Mouse (Mus musculus): Measurements from ENCODE around the gene Il1a. TPM values are rescaled to one million over a fixed set of nuclear protein-coding genes. Genes with fewer than 3 reads are reported as not detected.
A peak's percentile ranks its signal among the peaks of the same experiment; 100 is the strongest.

The Il1a gene
- polyA plus RNA-seq, 1 experiment from 2014 or later = not detected

DNA sequence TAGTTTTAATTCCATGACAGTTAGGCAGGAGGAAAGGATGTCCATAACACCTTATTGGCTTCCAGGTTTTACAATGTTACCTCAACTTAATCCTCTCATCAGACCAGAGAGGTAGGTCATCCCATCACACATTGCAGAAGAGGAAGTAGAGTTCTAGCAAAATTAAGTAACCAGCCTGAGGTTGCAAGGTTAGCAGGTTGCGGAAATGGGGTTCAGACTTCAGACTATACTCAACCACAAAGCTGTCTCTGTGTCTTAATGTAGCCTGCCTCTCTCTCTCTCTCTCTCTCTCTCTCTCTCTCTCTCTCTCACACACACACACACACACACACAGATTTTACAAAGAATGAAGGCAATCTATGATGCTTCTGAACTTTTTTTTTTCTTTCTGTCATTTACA lies 4.2 kb upstream of the Il1a start:
- Histone ChIP-seq H3K9me3 (replicated peaks) (no peaks in the 10 kb centered on the region), H3K27me3 (replicated peaks) (no peaks in the 10 kb centered on the region), H3K4me1 (replicated peaks) (no peaks in the 10 kb centered on the region), H3K36me3 (no peaks in the 10 kb centered on the region), H3K9ac (no peak overlapping the region), H3K4me2 (no peak overlapping the region), H3K27ac (ENCODE audit: poor library complexity, severe bottlenecking) (no peak overlapping the region), H3K4me3 (no peak overlapping the region)
- ATAC-seq (ENCODE audit: insufficient number of reproducible peaks, low FRiP score) = no peak
- WGBS = 87% methylated on average over 1 of the region's 1 CpGs

DNA sequence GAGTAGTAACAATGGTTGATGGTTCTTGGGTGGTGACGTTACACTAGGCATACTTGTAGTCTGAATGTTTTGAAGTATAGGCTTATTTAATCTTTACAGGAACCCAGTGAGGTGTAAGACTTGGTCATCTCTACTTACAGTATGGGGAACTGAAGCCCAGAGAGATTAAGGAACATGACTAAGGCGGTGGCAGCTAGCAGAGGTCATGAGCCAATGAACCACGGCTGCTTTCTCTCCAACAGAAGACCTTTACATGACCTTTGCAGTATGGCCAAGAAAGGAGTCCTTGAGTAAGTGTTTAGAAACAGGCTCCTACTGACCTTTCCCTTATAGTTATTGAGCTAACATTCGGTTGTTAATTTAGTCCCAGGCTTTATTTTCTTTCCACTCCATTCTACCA lies 3.8 kb downstream of the Il1a start:
- no peak overlapping the region for H3K4me2 ChIP-seq
- H3K4me1 ChIP-seq (replicated peaks) = no peaks in the 10 kb centered on the region
- H3K4me3 ChIP-seq = no peak overlapping the region
- no peak overlapping the region for H3K9ac ChIP-seq
- 74% methylated on average over 4 of the region's 4 CpGs for WGBS
- H3K36me3 ChIP-seq = no peaks in the 10 kb centered on the region
- ATAC-seq (ENCODE audit: insufficient number of reproducible peaks, low FRiP score) = no peak
- H3K27ac ChIP-seq (ENCODE audit: poor library complexity, severe bottlenecking) = no peak overlapping the region
- no peaks in the 10 kb centered on the region for H3K9me3 ChIP-seq (replicated peaks)
- H3K27me3 ChIP-seq (replicated peaks) = no peaks in the 10 kb centered on the region

DNA sequence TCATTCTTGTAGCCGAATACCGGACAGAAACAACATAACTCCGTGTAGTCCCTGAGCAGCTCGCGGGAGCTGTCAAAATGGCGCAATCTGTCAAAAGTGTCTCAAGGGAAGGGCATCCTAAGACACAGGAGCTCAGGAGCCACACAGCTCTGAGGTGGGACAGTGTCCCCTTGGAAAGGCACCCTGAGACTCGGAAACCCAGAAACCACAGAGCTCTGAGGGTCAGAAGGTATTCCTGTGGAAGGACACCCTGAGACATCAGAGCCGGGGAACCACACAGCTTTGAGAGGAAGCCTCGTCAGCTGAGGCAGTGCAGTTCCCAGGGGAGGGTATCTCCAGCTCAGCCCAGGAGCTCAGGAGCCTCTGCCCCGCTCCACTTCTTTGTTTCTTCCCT lies 12.2 kb downstream of the Il1a start:
- H3K4me2 ChIP-seq = peak overlapping the region; percentile 86
- peaks cover 15% of the 10 kb centered on the region for H3K36me3 ChIP-seq
- H3K27ac ChIP-seq (ENCODE audit: poor library complexity, severe bottlenecking) = peak overlapping the region; percentile 89
- no peaks in the 10 kb centered on the region for H3K27me3 ChIP-seq (replicated peaks)
- no peaks in the 10 kb centered on the region for H3K9me3 ChIP-seq (replicated peaks)
- H3K4me3 ChIP-seq = peak overlapping the region; percentile 97
- H3K9ac ChIP-seq = peak overlapping the region; percentile 75
- H3K4me1 ChIP-seq (replicated peaks) = peaks cover 18% of the 10 kb centered on the region
- peak; percentile 58 for ATAC-seq (ENCODE audit: insufficient number of reproducible peaks, low FRiP score)
- WGBS = 3% methylated on average over 10 of the region's 10 CpGs

GRCm38 (mm10) chr2:129296671-129297588 lies 12.8 kb downstream of the Il1a start, which contains the start of gene Ckap2l:
Gene Ckap2l, minus strand, starts transcription at chr2:129297212.
- H3K9me3 ChIP-seq (replicated peaks) = no peaks in the 10 kb centered on the region
- H3K4me1 ChIP-seq (replicated peaks) = peaks cover 18% of the 10 kb centered on the region
- under 1% methylated on average over 50 of the region's 50 CpGs for WGBS
- no peaks in the 10 kb centered on the region for H3K27me3 ChIP-seq (replicated peaks)
- H3K4me2 ChIP-seq = peak within 1 kb of the TSS; percentile 86
- peak within 1 kb of the TSS; percentile 87 for H3K9ac ChIP-seq
- peaks cover 15% of the 10 kb centered on the region for H3K36me3 ChIP-seq
- peak; percentile 100 for ATAC-seq (ENCODE audit: insufficient number of reproducible peaks, low FRiP score)
- peak within 1 kb of the TSS; percentile 89 for H3K27ac ChIP-seq (ENCODE audit: poor library complexity, severe bottlenecking)
- peak within 1 kb of the TSS; percentile 97 for H3K4me3 ChIP-seq

GRCm38 (mm10) chr2:129296086-129296485 lies 13.7 kb downstream of the Il1a start:
- no peak for ATAC-seq (ENCODE audit: insufficient number of reproducible peaks, low FRiP score)
- Histone ChIP-seq H3K4me3 (peak overlapping the region; percentile 97), H3K27me3 (replicated peaks) (no peaks in the 10 kb centered on the region), H3K36me3 (peaks cover 18% of the 10 kb centered on the region), H3K27ac (ENCODE audit: poor library complexity, severe bottlenecking) (no peak overlapping the region), H3K4me2 (peak overlapping the region; percentile 86), H3K4me1 (replicated peaks) (peaks cover 18% of the 10 kb centered on the region), H3K9ac (peak overlapping the region; percentile 87), H3K9me3 (replicated peaks) (no peaks in the 10 kb centered on the region)
- 62% methylated on average over 5 of the region's 5 CpGs for WGBS

DNA sequence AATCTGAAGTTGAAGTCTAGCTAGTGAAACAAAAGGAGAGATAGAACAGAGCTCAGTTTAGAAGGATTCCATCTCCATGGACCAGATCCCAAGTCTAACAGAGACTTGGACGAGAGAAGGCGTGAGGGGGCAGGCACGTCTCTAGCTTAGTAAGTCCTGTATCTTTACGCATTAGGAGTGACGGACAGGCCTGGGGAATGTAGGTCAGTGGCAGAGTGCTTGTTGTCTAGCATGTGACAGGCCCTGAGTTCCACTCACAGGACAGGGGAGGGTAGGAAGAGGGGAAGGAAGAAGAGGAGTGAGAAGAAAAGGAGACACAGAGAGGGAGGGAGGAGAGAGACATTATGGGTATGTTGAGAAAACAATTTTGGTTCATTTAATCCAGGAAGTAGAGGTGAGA lies 14.7 kb downstream of the Il1a start:
- no peak for ATAC-seq (ENCODE audit: insufficient number of reproducible peaks, low FRiP score)
- H3K27me3 ChIP-seq (replicated peaks) = no peaks in the 10 kb centered on the region
- peak overlapping the region; percentile 86 for H3K4me2 ChIP-seq
- H3K36me3 ChIP-seq = peaks cover 23% of the 10 kb centered on the region
- H3K27ac ChIP-seq (ENCODE audit: poor library complexity, severe bottlenecking) = no peak overlapping the region
- H3K4me3 ChIP-seq = no peak overlapping the region
- WGBS = 80% methylated on average over 5 of the region's 5 CpGs
- H3K4me1 ChIP-seq (replicated peaks) = peaks cover 18% of the 10 kb centered on the region
- H3K9ac ChIP-seq = peak overlapping the region; percentile 41; the same call in 1 of the 2 replicates
- no peaks in the 10 kb centered on the region for H3K9me3 ChIP-seq (replicated peaks)

- no peak overlapping the region for H3K4me3 ChIP-seq
- no peak overlapping the region for H3K27ac ChIP-seq (ENCODE audit: poor library complexity, severe bottlenecking)
- no peaks in the 10 kb centered on the region for H3K4me1 ChIP-seq (replicated peaks)
- no peaks in the 10 kb centered on the region for H3K9me3 ChIP-seq (replicated peaks)
- no peak for ATAC-seq (ENCODE audit: insufficient number of reproducible peaks, low FRiP score)
- H3K36me3 ChIP-seq = peaks cover 75% of the 10 kb centered on the region
- H3K9ac ChIP-seq = no peak overlapping the region
- no peak overlapping the region for H3K4me2 ChIP-seq
- H3K27me3 ChIP-seq (replicated peaks) = no peaks in the 10 kb centered on the region
- WGBS = 90% methylated on average over 5 of the region's 5 CpGs
These were observed 35.9 kb downstream of the Il1a start for GRCm38 (mm10) chr2:129273823-129274222.

GRCm38 (mm10) chr2:129270621-129271020 lies 39.2 kb downstream of the Il1a start:
- WGBS = 86% methylated on average over 9 of the region's 9 CpGs
- no peak overlapping the region for H3K4me3 ChIP-seq
- no peaks in the 10 kb centered on the region for H3K4me1 ChIP-seq (replicated peaks)
- peaks cover 86% of the 10 kb centered on the region for H3K36me3 ChIP-seq
- no peak for ATAC-seq (ENCODE audit: insufficient number of reproducible peaks, low FRiP score)
- H3K27ac ChIP-seq (ENCODE audit: poor library complexity, severe bottlenecking) = no peak overlapping the region
- no peak overlapping the region for H3K9ac ChIP-seq
- no peak overlapping the region for H3K4me2 ChIP-seq
- no peaks in the 10 kb centered on the region for H3K27me3 ChIP-seq (replicated peaks)
- H3K9me3 ChIP-seq (replicated peaks) = peaks cover 3% of the 10 kb centered on the region; the same call in 1 of the 2 replicates

DNA sequence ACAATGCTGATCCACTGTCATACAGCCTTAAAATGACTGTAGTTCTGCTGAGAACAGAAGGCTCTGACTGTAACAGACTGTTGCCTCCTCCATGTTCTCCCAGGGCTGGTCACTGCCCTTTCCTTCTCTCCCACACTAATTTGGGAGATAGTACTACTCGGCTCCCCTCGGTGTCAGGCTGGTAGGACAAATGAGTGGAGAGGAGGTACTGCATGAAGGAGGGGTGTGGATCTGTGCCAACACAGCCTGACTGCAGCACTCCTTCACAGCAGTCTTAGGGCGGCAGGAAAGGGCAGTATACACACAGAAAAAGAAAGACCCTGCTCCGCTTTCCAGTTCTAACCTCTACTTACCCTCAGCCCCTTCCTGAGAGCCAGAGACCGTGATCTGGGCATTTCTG lies 39.8 kb downstream of the Il1a start:
- Histone ChIP-seq H3K36me3 (peaks cover 81% of the 10 kb centered on the region), H3K4me1 (replicated peaks) (no peaks in the 10 kb centered on the region), H3K4me3 (no peak overlapping the region), H3K4me2 (no peak overlapping the region), H3K9ac (no peak overlapping the region), H3K27me3 (replicated peaks) (no peaks in the 10 kb centered on the region), H3K27ac (ENCODE audit: poor library complexity, severe bottlenecking) (no peak overlapping the region), H3K9me3 (replicated peaks) (peaks cover 3% of the 10 kb centered on the region; the same call in 1 of the 2 replicates)
- 87% methylated on average over 5 of the region's 5 CpGs for WGBS
- no peak for ATAC-seq (ENCODE audit: insufficient number of reproducible peaks, low FRiP score)

DNA sequence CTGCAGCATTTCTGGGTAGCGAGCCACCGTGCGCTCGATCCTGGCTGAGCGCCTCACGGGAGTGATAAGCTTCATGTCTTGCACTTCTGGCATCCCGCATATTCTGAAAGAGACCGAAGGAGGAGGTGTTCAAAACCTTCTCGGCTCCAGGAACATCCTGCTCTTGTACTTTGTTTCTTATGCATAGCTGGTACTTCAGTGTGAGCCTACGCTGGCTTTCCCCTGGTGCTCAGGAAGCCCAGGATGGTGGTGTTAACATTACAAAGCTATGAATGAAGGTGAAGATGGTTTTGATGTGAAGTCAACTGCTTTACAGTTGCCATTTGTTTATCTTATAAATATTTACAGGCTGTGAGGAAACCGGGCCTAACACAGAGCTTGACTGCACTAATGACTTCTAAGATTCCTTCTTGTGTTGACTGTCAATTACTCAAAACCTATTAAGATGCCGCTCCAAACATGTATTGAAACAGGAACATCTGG lies 40.6 kb downstream of the Il1a start:
- WGBS = 89% methylated on average over 12 of the region's 12 CpGs
- no peak for ATAC-seq (ENCODE audit: insufficient number of reproducible peaks, low FRiP score)
- H3K36me3 ChIP-seq = peaks cover 76% of the 10 kb centered on the region
- no peaks in the 10 kb centered on the region for H3K4me1 ChIP-seq (replicated peaks)
- H3K4me2 ChIP-seq = no peak overlapping the region
- H3K9ac ChIP-seq = no peak overlapping the region
- no peak overlapping the region for H3K4me3 ChIP-seq
- no peaks in the 10 kb centered on the region for H3K27me3 ChIP-seq (replicated peaks)
- H3K27ac ChIP-seq (ENCODE audit: poor library complexity, severe bottlenecking) = no peak overlapping the region
- H3K9me3 ChIP-seq (replicated peaks) = peaks cover 3% of the 10 kb centered on the region; the same call in 1 of the 2 replicates

- Histone ChIP-seq H3K4me2 (no peak overlapping the region), H3K36me3 (peaks cover 63% of the 10 kb centered on the region)
- no peak for ATAC-seq (ENCODE audit: insufficient number of reproducible peaks, low FRiP score)
These were observed 42.0 kb downstream of the Il1a start for GRCm38 (mm10) chr2:129267738-129268137.

More at GRCm38 (mm10) chr2:129267738-129268137, 42.0 kb downstream of the Il1a start:
- no peaks in the 10 kb centered on the region for H3K27me3 ChIP-seq (replicated peaks)
- H3K9me3 ChIP-seq (replicated peaks) = peaks cover 3% of the 10 kb centered on the region; the same call in 1 of the 2 replicates
- H3K4me1 ChIP-seq (replicated peaks) = no peaks in the 10 kb centered on the region
- no peak overlapping the region for H3K9ac ChIP-seq
- H3K4me3 ChIP-seq = no peak overlapping the region
- H3K27ac ChIP-seq (ENCODE audit: poor library complexity, severe bottlenecking) = no peak overlapping the region
- WGBS = 95% methylated on average over 5 of the region's 5 CpGs

Measured in heart, embryonic 12.5 days (tissue).